Mouse (Mus musculus): ENCODE data around the gene Vwc2l. TPM values are rescaled to one million over a fixed set of nuclear protein-coding genes. Genes with fewer than 3 reads are reported as not detected.

Vwc2l gene
- polyA plus RNA-seq (2015; fragmentation: Nextera tagmentation; extraction: Ambion mirVana) = 0.13 and 0.21 TPM in 2 replicates

- H3K9me3 ChIP-seq = no peaks in the 10 kb centered on the region
- no peak within 1 kb of the TSS for H3K4me2 ChIP-seq
- no peak within 1 kb of the TSS for H3K27ac ChIP-seq
- WGBS = 9% methylated on average over 13 of the region's 13 CpGs
- no peaks in the 10 kb centered on the region for H3K4me1 ChIP-seq
- H3K36me3 ChIP-seq = no peaks in the 10 kb centered on the region
- H3K9ac ChIP-seq = no peak within 1 kb of the TSS
- ATAC-seq (ENCODE audit: insufficient read depth, low FRiP score, low read depth) = no peak
- no peaks in the 10 kb centered on the region for H3K27me3 ChIP-seq (replicated peaks)
- no peak within 1 kb of the TSS for H3K4me3 ChIP-seq (replicated peaks)
Observed at GRCm38 (mm10) chr1:70725655-70726066, at the start of gene Vwc2l. Vwc2l (plus strand) TSS chr1:70725715.

- 83% methylated on average over 2 of the region's 2 CpGs for WGBS
- Histone ChIP-seq H3K4me2 (no peak overlapping the region), H3K4me3 (replicated peaks) (no peak overlapping the region), H3K9ac (no peak overlapping the region), H3K9me3 (no peaks in the 10 kb centered on the region), H3K36me3 (no peaks in the 10 kb centered on the region), H3K4me1 (no peaks in the 10 kb centered on the region), H3K27ac (no peak overlapping the region), H3K27me3 (replicated peaks) (no peaks in the 10 kb centered on the region)
- ATAC-seq (ENCODE audit: insufficient read depth, low FRiP score, low read depth) = no peak
Observed at GRCm38 (mm10) chr1:70692529-70692928, 33.0 kb upstream of the Vwc2l start.

GRCm38 (mm10) chr1:70700270-70700669 is 25.2 kb upstream of the Vwc2l start:
- no peak for ATAC-seq (ENCODE audit: insufficient read depth, low FRiP score, low read depth)

GRCm38 (mm10) chr1:70703934-70704333 is 21.6 kb upstream of the Vwc2l start:
- Histone ChIP-seq H3K4me1 (no peaks in the 10 kb centered on the region), H3K9ac (no peak overlapping the region), H3K27ac (no peak overlapping the region), H3K4me2 (no peak overlapping the region), H3K36me3 (no peaks in the 10 kb centered on the region), H3K27me3 (replicated peaks) (no peaks in the 10 kb centered on the region), H3K4me3 (replicated peaks) (no peak overlapping the region), H3K9me3 (no peaks in the 10 kb centered on the region)
- 52% methylated on average over 3 of the region's 3 CpGs for WGBS
- no peak for ATAC-seq (ENCODE audit: insufficient read depth, low FRiP score, low read depth)

More at GRCm38 (mm10) chr1:70700270-70700669, 25.2 kb upstream of the Vwc2l start:
- H3K27ac ChIP-seq = no peak overlapping the region
- H3K36me3 ChIP-seq = no peaks in the 10 kb centered on the region
- H3K4me2 ChIP-seq = no peak overlapping the region
- no peak overlapping the region for H3K9ac ChIP-seq
- no peaks in the 10 kb centered on the region for H3K9me3 ChIP-seq
- H3K27me3 ChIP-seq (replicated peaks) = no peaks in the 10 kb centered on the region
- no peaks in the 10 kb centered on the region for H3K4me1 ChIP-seq
- 78% methylated on average over 5 of the region's 5 CpGs for WGBS
- no peak overlapping the region for H3K4me3 ChIP-seq (replicated peaks)

GRCm38 (mm10) chr1:70705821-70706220 is 19.7 kb upstream of the Vwc2l start:
- Histone ChIP-seq H3K9ac (no peak overlapping the region), H3K27me3 (replicated peaks) (no peaks in the 10 kb centered on the region), H3K27ac (no peak overlapping the region), H3K4me3 (replicated peaks) (no peak overlapping the region), H3K4me2 (no peak overlapping the region), H3K9me3 (no peaks in the 10 kb centered on the region), H3K36me3 (no peaks in the 10 kb centered on the region), H3K4me1 (no peaks in the 10 kb centered on the region)
- no peak for ATAC-seq (ENCODE audit: insufficient read depth, low FRiP score, low read depth)
- 79% methylated on average over 3 of the region's 3 CpGs for WGBS

GRCm38 (mm10) chr1:70725045-70725444 is 470 bp upstream of the Vwc2l start:
- ATAC-seq (ENCODE audit: insufficient read depth, low FRiP score, low read depth) = no peak
- Histone ChIP-seq H3K4me2 (no peak overlapping the region), H3K9ac (no peak overlapping the region), H3K4me1 (no peaks in the 10 kb centered on the region), H3K27me3 (replicated peaks) (no peaks in the 10 kb centered on the region), H3K4me3 (replicated peaks) (no peak overlapping the region), H3K27ac (no peak overlapping the region), H3K36me3 (no peaks in the 10 kb centered on the region), H3K9me3 (no peaks in the 10 kb centered on the region)
- WGBS = 58% methylated on average over 5 of the region's 5 CpGs

- H3K4me3 ChIP-seq (replicated peaks) = no peak overlapping the region
- no peak overlapping the region for H3K4me2 ChIP-seq
- no peaks in the 10 kb centered on the region for H3K9me3 ChIP-seq
- H3K27me3 ChIP-seq (replicated peaks) = no peaks in the 10 kb centered on the region
- H3K9ac ChIP-seq = no peak overlapping the region
- ATAC-seq (ENCODE audit: insufficient read depth, low FRiP score, low read depth) = no peak
- no peaks in the 10 kb centered on the region for H3K36me3 ChIP-seq
- H3K4me1 ChIP-seq = no peaks in the 10 kb centered on the region
- no peak overlapping the region for H3K27ac ChIP-seq
Observed at GRCm38 (mm10) chr1:70787146-70787545, 61.6 kb downstream of the Vwc2l start.

- H3K9ac ChIP-seq = no peak overlapping the region
- H3K4me3 ChIP-seq (replicated peaks) = no peak overlapping the region
- ATAC-seq (ENCODE audit: insufficient read depth, low FRiP score, low read depth) = no peak
- no peaks in the 10 kb centered on the region for H3K4me1 ChIP-seq
- no peak overlapping the region for H3K4me2 ChIP-seq
- no peaks in the 10 kb centered on the region for H3K27me3 ChIP-seq (replicated peaks)
- no peak overlapping the region for H3K27ac ChIP-seq
- WGBS = 87% methylated on average over 5 of the region's 5 CpGs
- H3K36me3 ChIP-seq = no peaks in the 10 kb centered on the region
- no peaks in the 10 kb centered on the region for H3K9me3 ChIP-seq
Observed at GRCm38 (mm10) chr1:70791636-70792035, 66.1 kb downstream of the Vwc2l start.

- Histone ChIP-seq H3K4me1 (no peaks in the 10 kb centered on the region), H3K27me3 (replicated peaks) (no peaks in the 10 kb centered on the region), H3K36me3 (no peaks in the 10 kb centered on the region), H3K27ac (no peak overlapping the region), H3K4me3 (replicated peaks) (no peak overlapping the region), H3K4me2 (no peak overlapping the region), H3K9me3 (no peaks in the 10 kb centered on the region), H3K9ac (no peak overlapping the region)
- 74% methylated on average over 4 of the region's 4 CpGs for WGBS
- no peak for ATAC-seq (ENCODE audit: insufficient read depth, low FRiP score, low read depth)
Observed at GRCm38 (mm10) chr1:70795094-70795493, 69.6 kb downstream of the Vwc2l start.

GRCm38 (mm10) chr1:70803401-70803800 is 77.9 kb downstream of the Vwc2l start:
- no peaks in the 10 kb centered on the region for H3K9me3 ChIP-seq
- H3K4me3 ChIP-seq (replicated peaks) = no peak overlapping the region
- H3K9ac ChIP-seq = no peak overlapping the region
- no peaks in the 10 kb centered on the region for H3K36me3 ChIP-seq
- no peaks in the 10 kb centered on the region for H3K4me1 ChIP-seq
- no peak for ATAC-seq (ENCODE audit: insufficient read depth, low FRiP score, low read depth)
- no peak overlapping the region for H3K4me2 ChIP-seq
- no peaks in the 10 kb centered on the region for H3K27me3 ChIP-seq (replicated peaks)
- 63% methylated on average over 3 of the region's 3 CpGs for WGBS
- H3K27ac ChIP-seq = no peak overlapping the region

- 34% methylated on average over 2 of the region's 2 CpGs for WGBS
- no peak for ATAC-seq (ENCODE audit: insufficient read depth, low FRiP score, low read depth)
Observed at GRCm38 (mm10) chr1:70823111-70823510, 97.6 kb downstream of the Vwc2l start.

GRCm38 (mm10) chr1:70833262-70833661 is 107.7 kb downstream of the Vwc2l start:
- ATAC-seq (ENCODE audit: insufficient read depth, low FRiP score, low read depth) = no peak
- Histone ChIP-seq H3K27me3 (replicated peaks) (no peaks in the 10 kb centered on the region), H3K9ac (no peak overlapping the region)

More at GRCm38 (mm10) chr1:70823111-70823510, 97.6 kb downstream of the Vwc2l start:
- Histone ChIP-seq H3K27ac (no peak overlapping the region), H3K4me2 (no peak overlapping the region), H3K9ac (no peak overlapping the region), H3K36me3 (no peaks in the 10 kb centered on the region), H3K4me3 (replicated peaks) (no peak overlapping the region), H3K27me3 (replicated peaks) (no peaks in the 10 kb centered on the region), H3K4me1 (no peaks in the 10 kb centered on the region), H3K9me3 (no peaks in the 10 kb centered on the region)

GRCm38 (mm10) chr1:70842222-70842621 is 116.7 kb downstream of the Vwc2l start:
- Histone ChIP-seq H3K9ac (no peak overlapping the region), H3K36me3 (no peaks in the 10 kb centered on the region), H3K4me1 (no peaks in the 10 kb centered on the region), H3K4me2 (no peak overlapping the region), H3K4me3 (replicated peaks) (no peak overlapping the region), H3K27me3 (replicated peaks) (no peaks in the 10 kb centered on the region), H3K9me3 (no peaks in the 10 kb centered on the region), H3K27ac (no peak overlapping the region)
- WGBS = 73% methylated on average over 7 of the region's 7 CpGs
- no peak for ATAC-seq (ENCODE audit: insufficient read depth, low FRiP score, low read depth)

More at GRCm38 (mm10) chr1:70833262-70833661, 107.7 kb downstream of the Vwc2l start:
- Histone ChIP-seq H3K9me3 (no peaks in the 10 kb centered on the region), H3K4me1 (no peaks in the 10 kb centered on the region), H3K36me3 (no peaks in the 10 kb centered on the region), H3K4me2 (no peak overlapping the region), H3K4me3 (replicated peaks) (no peak overlapping the region), H3K27ac (no peak overlapping the region)
- 71% methylated on average over 3 of the region's 3 CpGs for WGBS

Data from stomach, embryonic 15.5 days (tissue).